Mouse (Mus musculus): ENCODE results near the gene Lyzl4. TPM values are rescaled to one million over a fixed set of nuclear protein-coding genes. Genes with fewer than 3 reads are reported as not detected.

Gene Lyzl4
- total RNA-seq, 2 experiments from 2014 or later, result not detected

DNA sequence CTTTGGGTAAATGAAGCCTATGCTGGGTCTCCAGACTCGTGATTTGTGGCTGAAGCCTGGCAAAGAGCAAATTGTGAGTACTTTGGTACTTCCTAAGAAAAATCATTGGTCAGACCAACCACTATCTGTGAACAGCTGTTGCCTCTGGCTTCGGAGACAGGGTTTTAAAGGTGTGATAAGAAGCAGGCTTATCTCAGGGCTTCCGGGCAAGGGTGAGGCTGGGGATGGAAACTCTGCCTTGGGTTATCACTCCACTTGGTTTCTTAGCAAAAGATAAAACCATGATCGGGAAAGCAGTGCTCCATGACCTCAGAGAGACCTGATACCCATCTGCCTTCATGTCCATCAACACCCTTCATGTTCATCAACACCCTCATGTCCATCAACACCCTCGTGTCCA lies 92.9 kb downstream of the Lyzl4 start:
- no peak for ATAC-seq (replicated peaks; ENCODE audit: poor library complexity, severe bottlenecking)

GRCm38 (mm10) chr9:121547431-121547830 lies 94.5 kb downstream of the Lyzl4 start:
- no peak for ATAC-seq (replicated peaks; ENCODE audit: poor library complexity, severe bottlenecking)

DNA sequence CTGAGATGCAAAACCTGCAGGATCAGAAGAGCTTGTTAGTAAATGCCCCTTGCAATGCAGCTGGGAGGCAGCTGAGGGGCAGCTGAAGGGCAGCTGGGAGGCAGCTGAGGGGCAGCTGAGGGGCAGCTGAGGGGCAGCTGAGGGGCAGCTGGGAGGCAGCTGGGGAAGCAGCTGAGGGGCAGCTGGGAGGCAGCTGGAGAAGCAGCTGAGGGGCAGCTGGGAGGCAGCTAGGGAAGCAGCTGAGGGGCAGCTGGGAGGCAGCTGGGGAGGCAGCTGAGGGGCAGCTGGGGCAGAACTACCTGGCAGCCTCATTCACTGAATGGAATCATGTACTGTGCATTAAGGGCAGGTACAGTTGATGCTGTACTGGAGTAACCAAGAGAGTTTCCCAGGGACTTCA lies 100.4 kb downstream of the Lyzl4 start:
- no peak for ATAC-seq (replicated peaks; ENCODE audit: poor library complexity, severe bottlenecking)

- no peak for ATAC-seq (replicated peaks; ENCODE audit: poor library complexity, severe bottlenecking)
These were observed 109.3 kb downstream of the Lyzl4 start for GRCm38 (mm10) chr9:121532626-121533025.

DNA sequence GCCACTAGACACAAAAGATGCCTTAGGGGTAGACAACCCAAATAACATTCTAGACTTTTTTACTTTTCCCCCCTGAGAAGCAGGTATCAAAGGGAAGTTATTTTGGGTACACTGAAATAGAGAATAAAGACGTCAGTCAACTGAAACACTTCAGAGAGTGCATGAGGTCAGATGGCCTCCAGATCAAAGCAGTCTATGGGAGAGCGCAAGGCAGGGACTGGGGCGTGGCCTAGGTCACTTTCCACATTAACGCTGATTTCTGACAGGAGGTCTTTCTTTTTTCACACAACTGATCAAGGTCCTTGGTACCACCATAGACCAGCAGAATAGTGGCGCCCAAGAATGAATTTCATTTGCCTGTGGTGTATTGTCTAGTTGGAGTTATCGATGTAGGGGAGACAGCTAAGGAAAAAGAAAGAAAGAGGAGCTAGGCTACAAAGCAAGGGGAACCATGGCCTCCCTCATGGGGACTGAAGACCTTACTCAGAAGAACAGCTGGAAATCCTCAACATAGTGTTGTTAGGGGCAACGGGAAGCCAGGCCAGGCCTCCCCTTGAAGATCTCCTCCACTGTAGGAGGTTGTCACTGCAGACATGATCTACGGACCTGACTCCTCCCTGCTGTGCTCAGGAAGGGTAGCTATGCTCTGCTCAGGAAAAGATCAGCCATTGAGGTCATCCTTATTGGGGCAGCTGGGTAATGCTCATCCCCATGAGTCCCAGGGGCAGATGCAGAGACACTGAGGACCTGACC lies 113.1 kb downstream of the Lyzl4 start:
- no peak for ATAC-seq (replicated peaks; ENCODE audit: poor library complexity, severe bottlenecking)

Other genes with a start within 250 kb of the Lyzl4 start
- gene Cck, start 146.4 kb downstream of the Lyzl4 start, total RNA-seq (2014; fragmentation: Nextera tagmentation), result not detected in 2 replicates
- not detected in 2 replicates for gene Cck, start 146.4 kb downstream of the Lyzl4 start, total RNA-seq (2017)
- not detected in 2 replicates for gene Vipr1, start 620 bp upstream of the Lyzl4 start, total RNA-seq (2014; fragmentation: Nextera tagmentation)
- not detected in 2 replicates for gene Vipr1, start 620 bp upstream of the Lyzl4 start, total RNA-seq (2017)
- gene Sec22c, start 63.4 kb upstream of the Lyzl4 start, total RNA-seq (2014; fragmentation: Nextera tagmentation), result 14.7 and 18.2 TPM in 2 replicates
- 4.7 and 10.5 TPM in 2 replicates for gene Sec22c, start 63.4 kb upstream of the Lyzl4 start, total RNA-seq (2017)
- 25.7 and 67.5 TPM in 2 replicates for gene Ss18l2, start 68.2 kb upstream of the Lyzl4 start, total RNA-seq (2014; fragmentation: Nextera tagmentation)
- gene Ss18l2, start 68.2 kb upstream of the Lyzl4 start, total RNA-seq (2017), result 44.9 and 59.5 TPM in 2 replicates
- gene Nktr, start 77.1 kb upstream of the Lyzl4 start, total RNA-seq (2014; fragmentation: Nextera tagmentation), result 140 and 176 TPM in 2 replicates
- gene Nktr, start 77.1 kb upstream of the Lyzl4 start, total RNA-seq (2017), result 130 and 131 TPM in 2 replicates
- gene Zfp651, start 117.2 kb upstream of the Lyzl4 start, total RNA-seq (2014; fragmentation: Nextera tagmentation), result 0.98 TPM in 1 of 2 replicates, not detected in the other
- gene Zfp651, start 117.2 kb upstream of the Lyzl4 start, total RNA-seq (2017), result 0.39 TPM in 1 of 2 replicates, not detected in the other
- gene Klhl40, start 135.5 kb upstream of the Lyzl4 start, total RNA-seq (2014; fragmentation: Nextera tagmentation), result 0.41 TPM in 1 of 2 replicates, not detected in the other
- gene Klhl40, start 135.5 kb upstream of the Lyzl4 start, total RNA-seq (2017), result not detected in 2 replicates
- gene Hhatl, start 150.4 kb upstream of the Lyzl4 start, total RNA-seq (2014; fragmentation: Nextera tagmentation), result not detected in 2 replicates
- not detected in 2 replicates for gene Hhatl, start 150.4 kb upstream of the Lyzl4 start, total RNA-seq (2017)
- gene Ccdc13, start 197.4 kb upstream of the Lyzl4 start, total RNA-seq (2014; fragmentation: Nextera tagmentation), result not detected in 2 replicates
- not detected in 2 replicates for gene Ccdc13, start 197.4 kb upstream of the Lyzl4 start, total RNA-seq (2017)
- 106 and 125 TPM in 2 replicates for gene Higd1a, start 216.3 kb upstream of the Lyzl4 start, total RNA-seq (2014; fragmentation: Nextera tagmentation)
- 12.9 and 16.8 TPM in 2 replicates for gene Higd1a, start 216.3 kb upstream of the Lyzl4 start, total RNA-seq (2017)

Measured in granulocyte monocyte progenitor cell, adult 5-6 weeks (primary cell).